Mouse (Mus musculus): ENCODE data around the gene Vwf.
A peak's percentile ranks its signal among the peaks of the same experiment; 100 is the strongest.

Gene Vwf

DNA sequence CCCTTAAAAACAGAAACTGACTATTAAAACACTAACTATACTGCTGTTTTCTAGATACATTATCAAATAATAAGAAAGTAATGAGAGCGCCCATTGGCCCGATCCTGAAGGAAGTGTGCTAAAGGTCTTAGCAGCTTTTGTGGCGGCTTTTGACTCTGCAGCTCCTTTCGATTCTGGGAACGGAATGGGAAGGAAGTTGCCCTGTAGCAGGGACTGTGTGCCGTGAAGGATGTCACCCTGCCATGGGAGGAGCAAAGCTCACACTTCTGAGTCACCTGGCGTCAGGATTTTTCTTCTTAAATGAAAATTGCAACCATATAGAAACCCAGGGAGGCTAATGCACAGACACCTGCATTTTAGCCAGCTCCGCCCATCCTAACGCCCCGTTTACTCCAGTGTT is 1.8 kb downstream of the Vwf start:
- DNase-seq (ENCODE audit: low spot score), result no peak

DNA sequence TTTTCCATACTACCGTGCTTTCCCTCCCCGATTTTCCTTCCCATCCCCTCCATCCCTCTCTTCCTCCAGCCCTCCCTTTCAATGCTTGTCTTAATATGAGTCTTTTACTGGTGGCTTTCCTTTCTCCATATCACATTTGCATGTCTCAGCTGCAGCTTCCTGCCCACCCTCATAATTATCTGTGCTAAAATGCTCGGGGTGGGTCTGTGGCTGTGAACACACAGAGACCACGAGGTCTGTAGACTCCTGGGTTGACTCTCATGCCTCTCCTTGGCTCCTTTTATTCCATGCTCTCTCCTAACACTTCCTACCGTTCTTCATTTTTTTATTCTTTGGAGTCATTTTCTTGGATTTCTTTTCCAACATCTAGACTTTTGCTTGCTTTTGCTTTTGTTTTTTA is 3.6 kb downstream of the Vwf start:
- DNase-seq (ENCODE audit: low spot score), result no peak

DNA sequence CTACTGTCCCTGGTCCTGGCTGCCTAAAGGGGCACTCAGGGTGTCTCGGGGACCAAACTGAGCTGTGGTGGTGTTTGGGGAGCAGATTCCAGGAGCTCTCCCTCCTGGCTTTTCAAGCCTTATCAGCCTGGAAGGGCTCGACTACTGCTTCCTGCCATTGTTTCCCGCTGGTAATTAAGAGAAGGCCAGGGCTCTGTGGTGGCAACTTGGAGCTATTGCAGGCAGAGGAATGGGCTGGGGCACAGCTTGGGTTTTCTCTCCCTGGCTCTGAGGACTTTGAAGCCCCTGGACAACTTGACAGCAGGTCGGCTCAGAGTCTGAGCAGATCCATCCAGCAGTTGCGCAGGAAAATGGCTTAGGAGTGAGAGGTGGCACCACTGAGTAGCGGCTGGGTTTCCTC is 6.2 kb downstream of the Vwf start:
- no peak for DNase-seq (ENCODE audit: low spot score)

DNA sequence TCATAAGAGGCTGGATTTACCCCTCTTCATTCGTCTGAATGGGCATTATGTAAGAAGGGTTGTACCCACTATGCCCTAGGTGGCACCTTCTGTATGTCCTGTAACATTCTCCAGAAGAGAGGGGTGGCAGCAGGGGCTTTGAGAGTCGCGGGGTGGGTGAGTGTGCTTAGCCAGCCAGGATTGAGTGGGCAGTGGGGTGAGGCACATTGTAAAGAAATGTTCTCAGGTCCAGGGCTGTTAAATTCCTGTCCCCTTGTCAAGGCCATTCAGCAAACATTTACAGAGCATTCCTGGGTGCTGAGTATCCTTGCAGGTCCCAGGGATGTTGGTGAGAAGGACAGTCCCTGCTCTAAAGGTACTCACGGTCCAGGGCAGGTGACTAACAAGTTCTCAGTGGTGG is 7.0 kb downstream of the Vwf start:
- DNase-seq (ENCODE audit: low spot score), result no peak

DNA sequence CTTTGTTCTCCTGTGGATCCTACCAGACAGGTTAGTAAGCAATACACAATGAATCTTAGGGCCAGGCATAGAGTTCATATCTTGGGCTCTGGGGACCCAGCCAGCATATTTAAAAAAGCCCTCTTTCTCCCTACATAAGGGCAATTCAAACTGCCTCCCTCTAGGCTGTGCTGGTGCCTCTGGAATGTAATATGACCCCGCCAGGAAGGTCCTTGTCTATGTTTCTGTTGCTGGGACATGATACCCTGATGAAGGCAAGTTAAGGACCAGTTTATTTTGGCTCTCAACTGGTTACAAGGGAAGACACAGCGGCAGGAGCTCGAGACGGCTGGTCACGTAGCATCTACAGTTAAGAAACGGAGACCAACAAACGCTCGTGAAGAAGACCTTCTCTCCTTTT is 12.3 kb downstream of the Vwf start:
- DNase-seq (ENCODE audit: low spot score), result no peak

DNA sequence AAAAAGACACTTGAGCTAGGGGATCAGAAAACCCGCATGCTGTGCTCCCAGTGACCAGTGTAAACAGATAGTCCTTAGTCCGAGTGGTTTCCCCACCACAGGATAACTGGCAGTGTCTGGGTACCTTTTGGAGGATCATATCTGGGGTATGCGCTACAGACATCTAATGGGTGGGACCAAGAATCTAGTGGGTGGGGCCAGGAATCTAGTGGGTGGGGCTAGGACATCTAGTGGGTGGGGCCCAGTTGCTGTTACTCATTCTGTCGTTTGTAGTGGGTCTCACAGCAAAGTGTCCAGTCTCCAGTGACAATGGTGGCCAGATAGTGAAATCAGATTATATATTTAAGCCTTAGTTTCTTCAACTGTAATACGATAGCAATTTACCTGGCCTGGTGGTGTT is 14.5 kb downstream of the Vwf start:
- DNase-seq (ENCODE audit: low spot score), result no peak

DNA sequence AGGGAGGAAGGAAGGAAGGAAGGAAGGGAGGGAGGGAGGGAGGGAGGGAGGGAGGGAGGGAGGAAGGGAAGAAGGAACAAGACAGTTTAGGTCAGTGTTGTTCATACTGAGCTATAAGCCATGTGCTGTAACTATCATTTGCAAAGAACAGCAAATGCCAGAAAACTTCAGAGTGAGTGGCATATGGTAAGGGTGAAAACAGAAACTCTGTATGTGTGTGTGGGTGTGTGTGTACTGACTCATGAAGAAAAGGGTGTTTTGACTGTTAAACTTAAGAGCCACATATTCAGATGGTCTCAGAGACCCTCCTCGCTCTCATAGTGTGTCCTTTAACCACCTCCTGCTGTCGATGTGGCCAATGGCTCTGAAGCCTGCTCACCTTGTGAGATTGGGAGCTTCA is 14.9 kb downstream of the Vwf start:
- DNase-seq (ENCODE audit: low spot score), result no peak

DNA sequence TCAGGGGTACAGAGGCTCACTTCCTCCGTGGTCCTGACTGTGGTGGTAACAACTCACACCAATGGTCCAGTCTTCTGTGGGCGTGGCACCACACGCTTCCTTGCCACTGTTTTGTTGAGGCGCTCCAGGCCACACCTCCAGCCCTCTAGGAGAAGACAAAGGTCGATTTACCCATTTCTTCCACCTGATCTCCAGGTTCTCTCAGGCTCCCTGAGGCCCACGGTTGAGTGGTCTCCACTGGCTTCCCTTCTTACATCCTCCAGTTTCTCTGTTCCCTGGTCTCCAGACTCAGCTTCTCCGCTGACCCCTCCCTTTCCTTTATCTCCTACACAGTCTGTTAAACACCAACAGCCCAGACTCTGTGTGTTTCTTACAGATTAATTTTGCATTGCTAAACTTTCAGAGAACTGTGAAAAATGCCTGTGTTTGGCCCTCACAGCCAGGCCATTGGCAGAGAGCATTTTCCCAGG is 18.3 kb downstream of the Vwf start:
- DNase-seq (ENCODE audit: low spot score), result no peak

DNA sequence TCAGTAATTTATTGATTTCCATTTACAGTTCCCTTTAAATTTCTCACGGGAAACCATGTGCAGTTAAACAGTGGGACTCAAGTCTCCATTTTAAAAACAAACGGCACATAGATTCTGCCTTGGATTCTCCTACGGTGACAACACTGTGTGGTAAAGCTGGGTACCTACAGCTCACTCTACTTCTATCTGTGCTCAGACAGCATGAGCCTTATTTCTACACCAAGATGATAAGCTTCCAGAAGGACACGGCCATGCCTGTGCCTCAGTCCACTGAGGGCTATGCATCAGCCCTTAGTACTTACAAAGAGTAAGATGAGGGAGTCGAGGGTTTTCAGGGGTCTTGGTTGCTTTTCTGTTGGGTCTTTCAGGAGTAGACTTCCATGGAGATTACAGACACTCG is 18.8 kb downstream of the Vwf start:
- no peak for DNase-seq (ENCODE audit: low spot score)

DNA sequence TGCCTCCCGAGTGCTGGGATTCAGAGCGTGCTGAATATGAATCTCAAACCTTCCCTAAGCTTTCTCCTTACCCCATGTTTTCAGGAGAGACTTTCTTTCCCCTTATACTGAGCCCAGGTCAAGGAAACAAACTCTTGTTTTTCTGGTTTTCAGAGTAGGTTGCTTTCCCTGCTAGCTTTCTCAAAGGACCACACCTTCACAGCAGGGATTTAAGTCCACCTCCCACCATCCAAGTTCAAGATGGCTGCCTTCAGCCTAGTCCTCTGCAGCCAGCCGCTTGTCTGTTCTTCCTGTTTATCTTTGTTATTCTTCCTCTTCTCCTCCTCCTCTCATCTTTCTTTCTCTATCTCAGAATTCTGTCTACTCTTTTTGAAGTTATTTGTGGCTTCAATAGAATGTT is 20.1 kb downstream of the Vwf start:
- no peak for DNase-seq (ENCODE audit: low spot score)

DNA sequence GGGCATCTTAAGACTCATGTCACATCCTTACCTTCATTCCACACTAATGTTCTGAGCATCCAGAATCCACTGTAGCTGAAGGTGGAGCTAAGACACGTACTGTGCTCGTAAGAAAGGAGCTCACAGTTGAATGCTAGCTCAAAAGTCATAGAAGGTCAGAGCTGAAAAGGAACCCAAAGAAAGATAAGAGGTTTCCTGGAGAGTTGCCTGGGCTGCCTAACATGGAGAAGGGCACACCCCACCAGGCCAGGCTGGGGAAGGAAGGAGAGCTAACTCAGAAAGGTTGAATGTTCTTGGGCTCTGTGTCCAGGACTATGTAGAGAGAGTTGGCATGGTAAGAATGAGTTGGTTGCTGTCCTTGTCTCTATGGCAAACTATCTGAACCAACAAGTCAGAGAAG is 21.8 kb downstream of the Vwf start:
- DNase-seq (ENCODE audit: low spot score), result no peak

DNA sequence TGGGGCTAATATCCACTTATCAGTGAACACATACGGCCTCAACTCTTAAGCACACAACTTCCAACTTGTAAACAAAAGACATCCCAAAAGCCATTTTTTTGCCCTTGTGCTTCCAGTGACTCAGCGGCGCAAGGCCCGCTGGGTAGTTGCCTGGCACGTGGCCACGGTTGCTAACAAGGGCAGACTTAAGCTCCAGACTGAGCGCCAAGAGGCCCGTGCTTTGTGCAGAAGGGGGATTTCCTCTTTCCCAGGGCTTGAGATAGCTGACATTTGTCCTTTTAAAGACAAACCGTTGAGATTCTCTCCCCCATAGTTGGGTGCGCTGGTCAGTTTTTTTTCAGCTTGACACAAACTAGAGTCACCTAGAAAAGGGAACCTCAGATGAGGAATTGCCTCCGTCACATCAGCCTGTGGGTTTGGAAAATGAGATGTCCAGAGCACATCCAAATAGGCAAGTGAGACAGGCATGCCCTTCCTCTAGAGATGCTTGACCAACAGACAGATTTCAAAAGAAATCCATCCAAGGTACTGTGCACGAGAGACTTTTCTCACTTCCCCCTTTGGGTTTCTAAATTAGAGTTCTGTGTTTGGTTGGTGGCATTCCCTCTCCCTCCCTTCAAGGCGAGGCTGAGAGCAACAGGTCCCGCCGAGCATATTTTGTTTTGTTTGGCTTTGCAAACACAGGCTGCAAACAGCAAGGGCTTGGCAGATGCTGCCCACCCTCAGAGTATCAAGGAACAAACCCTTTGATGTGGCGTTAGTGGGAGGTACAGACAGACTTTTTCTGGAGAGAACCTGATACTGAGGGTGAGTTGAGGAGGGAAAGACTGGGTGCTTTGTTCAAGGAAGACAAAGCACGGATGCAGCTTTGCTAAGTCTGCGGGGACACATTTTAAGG is 26.0 kb downstream of the Vwf start:
- peak; percentile 54 for DNase-seq (ENCODE audit: low spot score)

DNA sequence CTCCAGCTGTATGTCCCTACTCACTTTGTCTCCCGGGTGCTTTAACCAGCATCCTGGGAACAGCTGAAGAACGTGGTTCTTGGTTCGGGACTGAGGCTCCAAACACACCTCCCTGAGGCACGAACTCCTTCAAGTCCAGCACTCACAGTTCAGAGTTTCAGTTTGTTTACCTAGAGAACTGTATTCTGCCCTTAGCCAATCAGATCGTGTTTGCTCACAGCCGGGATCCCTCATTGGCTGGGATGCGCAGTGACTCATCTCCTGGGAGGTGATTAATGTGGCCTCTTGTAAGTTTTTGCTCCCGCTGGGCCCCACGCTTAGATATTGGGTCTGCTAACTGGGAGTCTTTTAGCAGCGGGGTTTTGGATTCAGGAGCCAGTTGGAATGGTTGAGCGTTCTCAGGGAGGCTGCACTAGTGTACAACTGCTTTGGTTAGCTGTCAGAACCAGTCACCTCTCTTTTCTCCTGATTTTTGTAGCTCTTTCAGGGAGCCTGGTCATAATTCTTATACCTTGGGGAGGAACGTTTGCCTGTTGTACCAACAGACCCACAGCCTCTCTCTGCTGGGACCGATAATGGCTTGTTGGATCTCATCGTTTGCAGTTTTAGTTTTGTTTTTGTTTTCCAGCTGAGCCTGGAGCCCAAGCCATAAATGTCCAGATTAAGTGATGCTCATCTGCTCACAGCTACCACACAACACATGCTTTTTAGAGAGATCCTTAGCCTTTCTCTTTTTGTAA is 26.8 kb downstream of the Vwf start:
- peak; percentile 40 for DNase-seq (ENCODE audit: low spot score)

DNA sequence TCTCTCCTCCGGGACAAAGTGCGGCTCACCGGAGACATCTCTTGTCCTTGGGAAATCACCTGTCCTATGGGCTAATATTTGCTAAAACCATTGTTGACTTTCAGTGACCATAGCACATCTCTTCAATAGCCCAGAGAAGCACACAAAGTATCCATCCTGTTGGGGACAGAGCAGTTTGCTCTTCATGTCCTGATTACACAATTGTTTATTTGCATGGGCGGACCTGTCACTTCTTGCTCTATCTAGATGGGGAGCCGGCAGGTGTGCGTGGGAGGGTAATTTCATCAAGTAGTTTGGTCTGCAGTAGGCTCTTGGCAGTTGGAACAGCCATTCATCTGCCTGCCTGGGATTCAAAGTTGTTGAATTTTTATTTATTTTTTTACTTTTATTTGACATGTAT is 28.5 kb downstream of the Vwf start:
- DNase-seq (ENCODE audit: low spot score), result no peak

DNA sequence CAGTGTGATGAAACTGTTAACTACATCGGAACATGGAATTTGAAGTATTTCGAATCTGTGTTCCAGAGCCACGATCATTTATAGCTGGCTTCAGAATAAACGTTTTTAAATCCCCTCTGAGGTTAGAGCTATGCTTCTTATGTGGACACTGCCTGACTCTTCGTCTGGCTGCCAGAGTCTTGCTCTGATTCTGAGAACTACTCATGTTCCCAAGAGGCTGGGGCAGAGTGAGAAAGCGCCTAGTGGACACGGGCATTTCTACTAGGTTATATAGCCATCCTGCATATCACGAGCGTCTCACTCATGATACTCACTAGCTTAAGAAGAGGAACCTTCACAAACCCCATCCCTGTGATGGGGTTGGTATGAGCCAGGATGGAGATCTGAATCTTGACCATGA is 30.7 kb downstream of the Vwf start:
- no peak for DNase-seq (ENCODE audit: low spot score)

DNA sequence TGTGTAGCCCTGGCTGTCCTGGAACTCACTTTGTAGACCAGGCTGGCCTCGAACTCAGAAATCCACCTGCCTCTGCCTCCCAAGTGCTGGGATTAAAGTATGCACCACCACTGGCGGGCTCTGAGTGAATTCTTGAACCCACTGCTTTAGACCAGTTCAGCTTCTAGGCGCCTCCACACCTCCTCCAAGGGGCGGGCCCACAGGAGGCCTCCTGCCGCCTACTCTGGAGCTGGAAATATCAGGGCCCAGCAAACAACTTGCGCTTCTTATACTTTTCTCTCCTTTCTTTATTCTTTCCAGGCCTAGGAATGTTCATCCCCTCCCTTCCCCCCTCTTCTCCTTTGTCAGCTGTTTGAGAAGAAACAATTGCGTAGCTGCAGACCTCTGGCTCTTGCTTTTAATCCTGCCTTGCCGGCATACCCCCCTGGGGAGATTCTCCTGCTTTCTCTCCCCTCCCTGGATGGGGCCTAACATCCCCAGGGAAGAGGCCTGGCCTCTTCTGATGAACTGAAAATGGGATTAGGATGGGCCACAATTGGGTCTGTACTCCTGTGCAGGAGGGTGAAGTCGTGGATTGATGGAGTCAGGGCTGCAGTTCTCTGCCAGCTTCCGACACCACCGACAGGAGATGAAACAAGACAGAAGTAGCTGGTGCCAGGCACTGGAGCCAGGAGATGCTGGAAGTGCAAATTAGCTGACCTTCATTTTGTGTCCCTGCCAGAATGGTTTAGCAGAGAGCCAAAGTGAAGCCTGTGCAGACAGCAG is 31.5 kb downstream of the Vwf start:
- no peak for DNase-seq (ENCODE audit: low spot score)

DNA sequence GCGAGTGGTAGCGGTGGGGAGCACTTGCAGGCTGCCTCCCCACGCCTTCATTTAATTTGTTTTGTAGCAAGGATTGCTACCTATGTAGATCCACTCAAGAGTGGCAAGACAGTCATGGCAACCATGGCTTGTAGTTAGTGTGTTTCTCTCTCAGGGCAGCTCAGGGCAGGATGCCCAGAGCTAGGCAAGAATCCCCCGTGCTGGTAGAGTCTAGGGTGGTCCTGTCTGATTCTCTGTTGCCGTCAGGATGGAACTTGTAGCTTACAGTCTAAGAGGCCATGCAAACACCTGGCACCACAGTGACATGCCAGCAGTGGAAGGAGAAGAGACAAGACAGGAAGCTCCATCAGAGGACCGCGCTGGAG is 32.1 kb downstream of the Vwf start:
- no peak for DNase-seq (ENCODE audit: low spot score)

DNA sequence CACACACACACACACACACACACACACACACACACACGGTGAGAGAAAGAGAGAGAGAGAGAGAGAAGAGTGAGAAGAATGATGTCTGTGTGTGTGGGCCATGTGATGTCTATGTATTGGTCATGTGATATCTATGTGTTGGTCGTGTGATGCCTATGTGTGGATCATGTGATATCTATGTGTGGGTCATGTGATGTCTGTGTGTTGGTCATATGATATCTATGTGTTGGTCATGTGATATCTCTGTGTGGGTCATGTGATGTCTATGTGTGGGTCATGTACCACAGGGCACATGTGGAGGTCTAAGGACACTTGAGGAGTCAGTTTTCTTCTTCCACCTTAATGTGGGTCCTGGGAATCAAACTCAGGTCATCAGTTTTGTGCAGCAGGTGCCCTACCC is 33.3 kb downstream of the Vwf start:
- no peak for DNase-seq (ENCODE audit: low spot score)

DNA sequence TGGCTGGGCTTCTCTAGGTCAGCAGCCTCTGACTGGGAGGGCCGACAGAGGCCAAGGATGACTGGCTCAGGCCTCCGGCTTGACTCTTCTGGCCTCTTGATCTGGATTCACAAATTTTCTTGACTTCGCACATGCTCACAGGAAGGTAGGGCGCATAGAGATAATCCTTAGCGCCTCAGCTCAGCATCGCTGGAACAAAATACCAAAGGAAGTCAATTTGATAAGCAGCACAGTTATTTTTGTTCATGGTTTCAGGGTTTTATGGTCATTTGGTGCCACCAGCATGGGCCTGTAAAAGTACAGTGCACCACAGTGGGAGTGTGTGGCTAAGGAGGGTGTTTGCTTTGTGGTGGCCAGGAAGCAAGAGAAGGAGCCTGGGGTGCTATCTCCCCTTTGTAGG is 37.1 kb downstream of the Vwf start:
- no peak for DNase-seq (ENCODE audit: low spot score)

DNA sequence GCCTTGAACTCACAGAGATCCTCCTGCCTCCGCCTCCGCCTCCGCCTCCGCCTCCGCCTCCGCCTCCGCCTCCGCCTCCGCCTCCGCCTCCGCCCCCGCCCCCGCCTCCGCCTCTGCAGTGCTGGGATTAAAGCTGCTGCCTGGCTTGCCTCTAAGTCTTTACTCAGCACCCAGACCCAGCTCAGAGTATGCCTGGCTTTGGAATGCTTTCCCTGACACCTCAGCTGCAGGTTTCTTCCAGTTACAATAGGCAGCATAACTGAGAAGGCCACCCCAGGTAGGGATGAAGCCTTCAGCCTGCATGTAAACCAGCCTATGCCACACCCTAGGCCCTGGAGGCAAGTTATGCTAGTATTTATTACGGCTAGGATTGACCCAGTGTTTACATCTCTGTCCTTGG is 37.7 kb downstream of the Vwf start:
- DNase-seq (ENCODE audit: low spot score), result no peak

DNA sequence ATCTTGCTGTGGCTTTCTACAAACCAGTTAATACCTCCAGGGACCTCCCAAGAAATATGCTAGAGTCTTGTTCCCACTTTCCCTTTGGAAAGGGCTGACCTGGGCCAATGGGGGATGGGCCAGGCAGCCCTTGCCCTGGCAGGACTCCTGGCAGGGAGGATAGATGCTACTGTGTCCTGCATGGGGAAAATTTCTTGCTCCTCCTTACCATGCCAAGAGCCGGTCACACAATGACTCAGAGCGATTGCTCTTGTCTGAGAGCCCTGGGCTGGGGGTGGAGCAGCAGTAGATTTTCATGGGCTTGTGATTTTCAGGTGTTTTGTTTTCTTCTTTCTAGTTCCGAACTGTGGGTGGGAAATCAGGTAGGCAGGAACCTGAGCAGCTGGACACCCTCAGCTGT is 39.0 kb downstream of the Vwf start:
- DNase-seq (ENCODE audit: low spot score), result no peak

DNA sequence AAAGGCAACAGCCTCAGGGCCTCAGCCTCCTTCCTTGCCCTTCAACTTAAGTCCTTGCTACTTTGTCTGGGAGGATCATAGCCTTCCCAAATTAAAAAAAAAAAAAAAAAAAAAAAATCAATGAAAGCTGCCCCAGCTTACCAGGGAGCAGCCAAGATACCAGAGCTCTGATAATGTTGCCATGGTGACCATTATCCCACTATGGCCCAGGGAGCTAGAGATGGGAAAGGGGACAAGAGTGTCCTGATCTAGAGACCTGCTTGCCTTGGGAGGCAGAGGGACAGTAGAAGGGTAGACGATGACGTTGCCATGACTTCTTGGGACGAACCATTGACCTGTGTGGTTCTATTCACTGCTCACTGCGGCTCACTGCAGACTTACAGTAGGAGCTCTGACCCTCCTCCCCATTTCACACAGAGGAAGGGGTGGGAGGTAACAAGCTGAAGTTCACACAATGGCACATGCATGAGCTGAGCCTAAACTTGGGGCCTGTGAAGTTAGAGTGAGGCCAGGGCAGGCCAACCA is 39.5 kb downstream of the Vwf start:
- DNase-seq (ENCODE audit: low spot score), result no peak

DNA sequence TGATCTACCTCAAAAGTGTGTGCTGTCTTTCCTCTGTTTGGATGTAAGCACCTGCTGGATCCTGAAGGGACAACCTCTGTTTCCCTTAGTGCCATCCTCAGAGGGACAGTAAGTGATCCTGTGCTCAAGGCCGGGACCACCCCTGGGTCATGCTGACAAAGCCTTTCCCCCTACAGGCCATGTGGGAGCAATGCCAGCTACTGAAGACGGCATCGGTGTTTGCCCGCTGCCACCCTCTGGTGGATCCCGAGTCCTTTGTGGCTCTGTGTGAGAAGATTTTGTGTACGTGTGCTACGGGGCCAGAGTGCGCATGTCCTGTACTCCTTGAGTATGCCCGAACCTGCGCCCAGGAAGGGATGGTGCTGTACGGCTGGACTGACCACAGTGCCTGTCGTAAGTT is 41.7 kb downstream of the Vwf start:
- DNase-seq (ENCODE audit: low spot score), result no peak

All from urinary bladder, postnatal 10 days (tissue).